Mouse (Mus musculus) G1E (cell line): ENCODE results near the gene Hsp90ab1. TPM values are rescaled to one million over a fixed set of nuclear protein-coding genes. Genes with fewer than 3 reads are reported as not detected.

Experiments used
- ATAC-seq: 2 replicates; pipeline ENCODE4 v1.8.0; 2016; ENCODE audit warnings: mild to moderate bottlenecking; ENCODE audit not compliant: insufficient number of reproducible peaks, poor library complexity, low FRiP score, severe bottlenecking; ENCODE audit errors: extremely low read depth
- DNase-seq: peaks from one replicate; pipeline ENCODE4 v3.0.0; 2012; ENCODE audit warnings: low spot score
- H3K27me3 ChIP-seq: 2 replicates; pipeline ENCODE4 v1.6.1; 2012; ENCODE audit warnings: mild to moderate bottlenecking, low read length, inconsistent platforms; ENCODE audit not compliant: insufficient read depth
- H3K36me3 ChIP-seq: replicated peaks from 2 replicates; pipeline ENCODE3; 2012; ENCODE audit warnings: mild to moderate bottlenecking, inconsistent platforms
- H3K4me1 ChIP-seq: 2 replicates; pipeline ENCODE4 v1.6.1; 2012; ENCODE audit warnings: low read depth, low read length, inconsistent platforms, mixed read lengths; ENCODE audit not compliant: insufficient read depth
- H3K4me3 ChIP-seq: 2 replicates; pipeline ENCODE4 v1.5.1; 2012; ENCODE audit warnings: low read depth, mild to moderate bottlenecking, inconsistent platforms, low read length, moderate library complexity, mixed read lengths
- H3K9me3 ChIP-seq: replicated peaks from 2 replicates; pipeline ENCODE4 v1.6.1; 2012; ENCODE audit warnings: inconsistent platforms
- CTCF ChIP-seq: IDR thresholded peaks from 2 replicates; pipeline ENCODE4 v1.5.1; 2012; ENCODE audit warnings: low read depth, low read length, inconsistent platforms, mixed read lengths
- GATA1 ChIP-seq: IDR thresholded peaks from 2 replicates; pipeline ENCODE4 v1.6.1; 2012; ENCODE audit warnings: borderline replicate concordance, low read length, inconsistent platforms, mixed read lengths
- GATA2 ChIP-seq: IDR thresholded peaks from 2 replicates; pipeline ENCODE4 v1.6.1; 2012; ENCODE audit warnings: low read depth, low read length, inconsistent platforms, borderline replicate concordance
- POLR2AphosphoS5 ChIP-seq: IDR thresholded peaks from 2 replicates; pipeline ENCODE4 v1.6.1; 2012; ENCODE audit warnings: low read depth, low read length, inconsistent platforms; ENCODE audit not compliant: insufficient replicate concordance
- TAL1 ChIP-seq: conservative IDR thresholded peaks from 2 replicates; pipeline ENCODE4 v1.6.1; 2012; ENCODE audit warnings: low read depth, low read length, inconsistent platforms, mixed read lengths
- polyA plus RNA-seq: library from polyadenylated mRNA; stranded (reverse); fragments of >175 nt; gene quantifications from 2 replicates; pipeline ENCODE4 v1.2.3, GENCODE M21; 2012
- total RNA-seq, 2 experiments: library from RNA; stranded (forward) in 1 of 2; stranded (reverse) in 1 of 2; fragments of 200-1000 nt in 1 of 2; fragments of >200 nt in 1 of 2; fragmentation: Nextera tagmentation in 1 of 2; gene quantifications; 2 replicates each; pipeline ENCODE4 v1.2.3; 2014 to 2017

Hsp90ab1 gene
- total and polyA plus RNA-seq, 3 experiments = 1,104 to 1,547 (median 1,427) TPM

- no peak for DNase-seq
- peak overlapping the region; percentile 71; the same call in 1 of the 2 replicates for H3K4me3 ChIP-seq
- peaks cover 80% of the 10 kb centered on the region for H3K4me1 ChIP-seq
- no peak for ATAC-seq
- H3K27me3 ChIP-seq = peaks cover 13% of the 10 kb centered on the region
- H3K36me3 ChIP-seq = no peaks in the 10 kb centered on the region
- no peaks in the 10 kb centered on the region for H3K9me3 ChIP-seq
- TF ChIP-seq GATA1 = no peak
- TF ChIP-seq POLR2AphosphoS5 = no peak
Measured at GRCm38 (mm10) chr17:45598891-45599290, 25.8 kb upstream of the Hsp90ab1 start.

DNA sequence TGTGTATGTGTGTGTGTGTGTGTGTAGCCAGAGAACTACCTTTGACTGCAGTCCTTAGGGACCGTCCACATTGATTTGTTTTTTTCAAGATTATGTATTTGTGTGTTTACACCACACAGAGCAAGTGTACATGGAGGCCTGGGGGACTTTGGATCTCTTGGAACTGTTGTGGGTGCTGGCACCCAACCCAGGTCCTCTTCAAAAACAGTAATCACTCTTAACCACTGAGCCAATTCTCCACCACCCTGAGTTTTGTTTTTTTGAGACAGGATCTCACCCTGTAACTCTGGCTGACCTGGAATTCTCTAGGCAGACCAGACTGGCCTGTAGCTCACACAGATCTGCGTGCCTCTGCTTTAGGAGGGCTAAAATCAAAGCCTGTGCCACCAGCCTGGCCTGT is 25.3 kb upstream of the Hsp90ab1 start:
- Histone ChIP-seq H3K9me3 (no peaks in the 10 kb centered on the region), H3K4me3 (no peak overlapping the region), H3K36me3 (no peaks in the 10 kb centered on the region), H3K27me3 (peaks cover 11% of the 10 kb centered on the region), H3K4me1 (peaks cover 85% of the 10 kb centered on the region)
- no peak for TF ChIP-seq GATA1
- TF ChIP-seq CTCF = no peak
- TF ChIP-seq GATA2 = no peak
- no peak for TF ChIP-seq TAL1
- ATAC-seq (no peak), DNase-seq (no peak)

- no peak for TF ChIP-seq TAL1
- ATAC-seq = 0 out of 2 replicates have a peak, but pooled peaks have one; percentile 9
- no peak for DNase-seq
- Histone ChIP-seq H3K9me3 (no peaks in the 10 kb centered on the region), H3K4me3 (no peak overlapping the region), H3K4me1 (peaks cover 91% of the 10 kb centered on the region), H3K36me3 (peaks cover 5% of the 10 kb centered on the region), H3K27me3 (peaks cover 11% of the 10 kb centered on the region)
Measured at GRCm38 (mm10) chr17:45597787-45598186, 24.7 kb upstream of the Hsp90ab1 start.

GRCm38 (mm10) chr17:45596631-45597396 is 23.7 kb upstream of the Hsp90ab1 start:
- Histone ChIP-seq H3K9me3 (no peaks in the 10 kb centered on the region), H3K4me1 (peaks cover 95% of the 10 kb centered on the region), H3K4me3 (peak overlapping the region; percentile 38; the same call in 1 of the 2 replicates), H3K27me3 (peaks cover 9% of the 10 kb centered on the region), H3K36me3 (peaks cover 14% of the 10 kb centered on the region)
- TF ChIP-seq TAL1 (no peak), CTCF (peak; percentile 30)
- ATAC-seq = peak; percentile 40
- DNase-seq = peak; percentile 57

- no peaks in the 10 kb centered on the region for H3K9me3 ChIP-seq
- TF ChIP-seq POLR2AphosphoS5 = no peak
- TF ChIP-seq TAL1 = no peak
- TF ChIP-seq CTCF = no peak
- TF ChIP-seq GATA2 = no peak
- TF ChIP-seq GATA1 = no peak
- H3K27me3 ChIP-seq = no peaks in the 10 kb centered on the region
- peaks cover 95% of the 10 kb centered on the region for H3K4me1 ChIP-seq
- ATAC-seq = no peak
- peak overlapping the region; percentile 80 for H3K4me3 ChIP-seq
- H3K36me3 ChIP-seq = peaks cover 24% of the 10 kb centered on the region
- DNase-seq = no peak
Measured at GRCm38 (mm10) chr17:45595736-45596390, 22.8 kb upstream of the Hsp90ab1 start.

GRCm38 (mm10) chr17:45594881-45595735 is 22.0 kb upstream of the Hsp90ab1 start:
- ATAC-seq (no peak), DNase-seq (peak; percentile 78)
- H3K36me3 ChIP-seq = peaks cover 32% of the 10 kb centered on the region
- 0 out of 2 replicates have a peak, but pooled peaks have one; percentile 46 for TF ChIP-seq POLR2AphosphoS5
- TF ChIP-seq TAL1 = no peak
- H3K4me3 ChIP-seq = peak overlapping the region; percentile 80
- peaks cover 95% of the 10 kb centered on the region for H3K4me1 ChIP-seq
- H3K27me3 ChIP-seq = no peaks in the 10 kb centered on the region
- no peaks in the 10 kb centered on the region for H3K9me3 ChIP-seq
